Mouse (Mus musculus) liver, adult 2 months (tissue): Measurements from ENCODE around the gene Alg14.

Experiments used
- CTCF ChIP-seq: fragments of 200-500 bp; IDR thresholded peaks from 2 replicates; pipeline ENCODE4 v1.5.1; 2011; ENCODE audit warnings: low read depth, low read length, control low read depth
- POLR2A ChIP-seq: fragments of 200-500 bp; IDR thresholded peaks from 2 replicates; pipeline ENCODE4 v1.6.1; 2011; ENCODE audit warnings: low read length, control low read depth; ENCODE audit not compliant: insufficient read depth; ENCODE audit errors: extremely low read depth

DNA sequence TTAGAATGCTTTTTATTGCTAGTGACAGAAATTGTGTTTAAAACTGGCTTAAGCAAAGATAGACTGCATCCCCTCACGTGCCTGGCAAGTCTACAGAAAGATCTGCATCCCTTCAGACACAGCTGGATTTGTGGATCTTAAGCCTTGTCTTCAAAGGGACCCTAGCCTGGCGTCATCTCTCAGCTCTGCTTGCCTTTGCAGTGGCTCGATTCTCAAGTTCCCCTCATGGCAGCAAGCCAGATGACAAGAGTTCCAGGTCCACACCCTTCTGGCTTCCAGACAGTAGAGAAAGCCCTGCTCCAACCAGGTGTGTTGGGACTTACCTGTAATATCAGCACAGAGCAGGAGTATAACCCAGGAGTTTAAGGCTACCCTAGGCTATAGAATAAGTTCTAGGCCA, 65.5 kb downstream of the Alg14 start:
- TF ChIP-seq CTCF: no peak
- TF ChIP-seq POLR2A: no peak
